Mouse (Mus musculus): ENCODE data around the gene Gnaq. TPM values are rescaled to one million over a fixed set of nuclear protein-coding genes. Genes with fewer than 3 reads are reported as not detected.

The Gnaq gene
- polyA plus RNA-seq, 1 experiment from 2014 or later: 23.8 TPM

DNA sequence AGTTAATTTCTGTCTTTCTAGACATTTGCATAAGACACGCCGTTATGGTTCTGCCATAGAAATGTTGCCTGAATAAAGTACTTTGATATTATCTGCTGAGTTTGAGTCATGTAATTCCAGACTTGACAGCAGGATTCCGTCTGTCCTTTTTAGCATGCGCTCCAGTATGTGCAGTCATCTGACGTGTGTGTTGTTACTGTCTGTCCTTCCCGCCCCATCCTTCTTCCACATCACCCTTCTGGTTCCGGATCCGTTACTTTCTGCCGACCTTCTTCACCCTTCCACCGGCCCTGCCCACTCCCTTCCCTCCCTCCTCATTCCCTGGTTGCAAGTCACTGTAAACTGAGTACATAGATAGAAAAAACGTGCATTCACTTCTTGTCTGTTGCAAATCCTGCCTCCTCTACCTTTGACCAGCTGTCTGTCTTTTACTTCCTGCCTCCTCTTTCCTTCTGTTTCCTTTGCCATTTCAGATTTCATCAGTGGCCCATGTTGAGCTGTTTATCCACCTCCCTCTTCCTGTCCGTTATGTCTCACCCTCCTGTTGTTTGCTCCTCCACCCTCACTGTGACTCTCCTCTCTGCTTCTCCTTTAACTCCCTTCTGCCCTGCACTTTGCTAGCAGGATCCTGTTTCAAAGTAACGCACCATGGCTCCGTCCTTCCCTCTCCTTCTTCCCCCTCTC, 185.6 kb downstream of the Gnaq start:
- Histone ChIP-seq H3K4me3 (replicated peaks) (no peak overlapping the region), H3K4me1 (replicated peaks) (0 out of 2 replicates have a peak, but pooled peaks cover 4% of the 10 kb centered on the region), H3K9me3 (no peaks in the 10 kb centered on the region), H3K27ac (no peak overlapping the region), H3K4me2 (no peak overlapping the region), H3K9ac (replicated peaks) (no peak overlapping the region), H3K36me3 (peaks cover 11% of the 10 kb centered on the region), H3K27me3 (no peaks in the 10 kb centered on the region)
- ATAC-seq (ENCODE audit: insufficient number of reproducible peaks, insufficient read depth, low FRiP score, low TSS enrichment, low read depth): no peak
- WGBS: 71% methylated on average over 14 of the region's 14 CpGs

DNA sequence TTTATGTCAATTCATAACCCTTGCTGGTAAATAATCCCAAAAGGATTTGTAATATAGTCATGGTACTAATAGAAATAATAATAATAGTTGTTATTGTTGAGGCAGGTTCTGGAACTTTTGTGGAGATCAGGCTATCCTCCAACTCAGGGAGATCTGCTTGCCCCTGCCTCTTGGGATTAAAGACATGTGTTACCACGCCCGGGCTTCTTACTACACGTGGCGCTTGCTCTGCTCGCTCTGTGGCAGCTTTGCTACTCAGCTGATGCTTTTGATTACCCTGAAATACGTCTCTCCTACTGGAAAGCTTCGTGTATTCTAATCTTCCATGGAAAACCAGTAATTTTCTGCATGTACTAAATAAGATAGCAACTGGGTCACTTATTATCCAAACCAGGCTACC, 187.4 kb downstream of the Gnaq start:
- no peak overlapping the region for H3K4me3 ChIP-seq (replicated peaks)
- H3K4me2 ChIP-seq: no peak overlapping the region
- no peaks in the 10 kb centered on the region for H3K9me3 ChIP-seq
- no peak overlapping the region for H3K9ac ChIP-seq (replicated peaks)
- H3K4me1 ChIP-seq (replicated peaks): no peaks in the 10 kb centered on the region
- whole genome bisulfite sequencing: 77% methylated on average over 7 of the region's 7 CpGs
- H3K27ac ChIP-seq: no peak overlapping the region
- ATAC-seq (ENCODE audit: insufficient number of reproducible peaks, insufficient read depth, low FRiP score, low TSS enrichment, low read depth): no peak
- peaks cover 11% of the 10 kb centered on the region for H3K36me3 ChIP-seq
- no peaks in the 10 kb centered on the region for H3K27me3 ChIP-seq

DNA sequence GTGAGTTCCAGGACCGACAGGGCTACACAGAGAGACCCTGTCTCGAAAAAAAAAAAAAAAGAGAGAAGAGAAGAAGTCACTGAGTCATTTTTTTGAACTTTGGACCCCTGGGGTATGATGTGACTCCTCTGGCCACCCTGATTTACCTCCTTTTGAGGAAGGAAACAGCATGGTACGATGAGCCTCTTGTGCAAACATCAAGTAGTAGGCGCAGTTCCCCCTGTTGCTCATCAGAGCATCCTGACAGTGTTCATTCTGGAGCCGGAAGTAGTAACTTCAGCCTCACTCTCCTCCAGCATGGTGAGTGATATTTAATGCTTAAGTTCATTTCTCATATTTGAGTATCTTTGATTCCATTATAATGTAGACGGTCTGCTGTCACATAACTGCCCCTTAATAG, 190.4 kb downstream of the Gnaq start:
- Histone ChIP-seq H3K27ac (no peak overlapping the region), H3K27me3 (no peaks in the 10 kb centered on the region), H3K4me1 (replicated peaks) (peaks cover 21% of the 10 kb centered on the region), H3K4me2 (no peak overlapping the region), H3K36me3 (no peaks in the 10 kb centered on the region), H3K9me3 (no peaks in the 10 kb centered on the region), H3K9ac (replicated peaks) (no peak overlapping the region), H3K4me3 (replicated peaks) (no peak overlapping the region)
- ATAC-seq (ENCODE audit: insufficient number of reproducible peaks, insufficient read depth, low FRiP score, low TSS enrichment, low read depth): no peak
- 91% methylated on average over 6 of the region's 6 CpGs for WGBS

DNA sequence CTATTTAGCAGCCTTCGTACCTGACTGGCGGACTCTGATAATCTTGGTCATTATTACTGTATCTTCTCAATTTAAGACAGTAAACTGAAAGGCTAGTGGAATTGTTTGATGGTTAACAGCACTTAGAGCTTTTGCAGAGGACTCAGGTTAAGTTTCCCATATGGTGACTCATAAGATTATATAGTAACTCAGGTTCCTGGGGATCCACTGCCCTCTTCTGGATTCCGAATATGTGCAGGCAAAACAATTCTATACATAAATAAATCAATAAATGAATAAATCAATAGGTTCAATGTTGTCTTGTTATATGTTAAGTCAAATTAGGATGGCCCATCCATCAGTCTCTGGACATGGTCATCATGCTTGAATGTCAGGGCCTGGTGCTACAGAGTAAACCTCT, 191.6 kb downstream of the Gnaq start:
- Histone ChIP-seq H3K4me1 (replicated peaks) (peaks cover 29% of the 10 kb centered on the region), H3K9ac (replicated peaks) (no peak overlapping the region), H3K27ac (no peak overlapping the region), H3K9me3 (no peaks in the 10 kb centered on the region), H3K4me2 (no peak overlapping the region), H3K27me3 (no peaks in the 10 kb centered on the region), H3K36me3 (no peaks in the 10 kb centered on the region), H3K4me3 (replicated peaks) (no peak overlapping the region)
- 96% methylated on average over 3 of the region's 3 CpGs for WGBS
- ATAC-seq (ENCODE audit: insufficient number of reproducible peaks, insufficient read depth, low FRiP score, low TSS enrichment, low read depth): no peak

DNA sequence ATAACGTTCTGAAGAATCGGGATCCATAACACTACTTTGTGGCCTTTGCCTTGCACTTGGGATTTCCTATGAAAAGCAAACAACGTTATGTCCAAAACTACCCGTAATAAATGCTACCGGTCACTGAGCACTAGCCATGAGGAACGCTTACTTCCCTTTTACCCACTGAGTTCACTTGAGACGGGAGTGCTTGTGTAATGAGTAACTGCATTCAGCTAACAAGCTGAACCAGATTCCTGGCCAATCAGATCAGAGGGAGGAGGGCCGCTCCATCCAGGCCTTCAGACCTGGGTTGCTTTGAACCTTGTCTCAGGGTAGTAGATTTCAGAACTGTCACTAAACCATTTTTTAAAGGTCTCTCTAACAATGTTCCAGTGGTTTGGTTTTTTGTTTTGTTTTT, 193.3 kb downstream of the Gnaq start:
- H3K9me3 ChIP-seq: no peaks in the 10 kb centered on the region

DNA sequence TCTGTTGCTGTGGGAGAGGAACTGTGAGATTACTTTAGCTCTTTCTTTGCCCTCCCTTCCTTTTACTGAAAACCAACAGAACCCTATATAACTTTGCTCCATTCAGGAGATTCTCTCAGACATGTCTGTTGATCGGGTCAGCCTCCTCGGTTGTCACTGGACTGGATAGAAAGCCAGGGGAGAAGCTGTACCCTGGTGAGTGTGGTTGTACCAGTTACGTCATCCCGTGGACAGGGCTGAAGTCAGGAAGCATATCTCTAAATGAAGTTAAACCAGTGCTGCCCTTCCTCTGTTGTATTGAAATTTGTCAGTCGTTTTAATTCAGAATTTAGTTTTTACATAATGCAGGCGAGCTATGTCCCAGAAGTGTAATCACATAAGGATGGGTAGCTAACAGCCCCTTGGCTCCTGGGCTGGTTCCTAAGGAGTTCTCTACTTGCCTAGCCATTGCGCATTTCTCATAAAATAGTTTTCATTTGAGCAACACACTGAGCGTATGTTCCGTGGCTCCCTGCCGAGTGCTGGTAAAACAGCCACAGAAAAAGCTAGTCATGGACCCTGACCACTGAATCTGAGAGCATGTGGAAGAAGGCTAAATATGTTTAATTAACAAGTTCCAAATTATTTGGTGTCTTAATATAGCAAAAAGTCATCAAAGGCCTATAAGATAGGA, 194.9 kb downstream of the Gnaq start:
- Histone ChIP-seq H3K4me3 (replicated peaks) (no peak overlapping the region), H3K4me2 (no peak overlapping the region), H3K27ac (no peak overlapping the region), H3K4me1 (replicated peaks) (peaks cover 29% of the 10 kb centered on the region), H3K36me3 (no peaks in the 10 kb centered on the region), H3K9me3 (no peaks in the 10 kb centered on the region), H3K27me3 (no peaks in the 10 kb centered on the region), H3K9ac (replicated peaks) (no peak overlapping the region)
- 73% methylated on average over 10 of the region's 10 CpGs for WGBS
- ATAC-seq (ENCODE audit: insufficient number of reproducible peaks, insufficient read depth, low FRiP score, low TSS enrichment, low read depth): no peak

More for the DNA sequence above, 193.3 kb downstream of the Gnaq start:
- H3K4me2 ChIP-seq: no peak overlapping the region
- no peak overlapping the region for H3K4me3 ChIP-seq (replicated peaks)
- no peaks in the 10 kb centered on the region for H3K27me3 ChIP-seq
- no peak for ATAC-seq (ENCODE audit: insufficient number of reproducible peaks, insufficient read depth, low FRiP score, low TSS enrichment, low read depth)
- H3K36me3 ChIP-seq: no peaks in the 10 kb centered on the region
- H3K27ac ChIP-seq: no peak overlapping the region
- peaks cover 29% of the 10 kb centered on the region for H3K4me1 ChIP-seq (replicated peaks)
- H3K9ac ChIP-seq (replicated peaks): no peak overlapping the region
- WGBS: 50% methylated on average over 8 of the region's 8 CpGs

DNA sequence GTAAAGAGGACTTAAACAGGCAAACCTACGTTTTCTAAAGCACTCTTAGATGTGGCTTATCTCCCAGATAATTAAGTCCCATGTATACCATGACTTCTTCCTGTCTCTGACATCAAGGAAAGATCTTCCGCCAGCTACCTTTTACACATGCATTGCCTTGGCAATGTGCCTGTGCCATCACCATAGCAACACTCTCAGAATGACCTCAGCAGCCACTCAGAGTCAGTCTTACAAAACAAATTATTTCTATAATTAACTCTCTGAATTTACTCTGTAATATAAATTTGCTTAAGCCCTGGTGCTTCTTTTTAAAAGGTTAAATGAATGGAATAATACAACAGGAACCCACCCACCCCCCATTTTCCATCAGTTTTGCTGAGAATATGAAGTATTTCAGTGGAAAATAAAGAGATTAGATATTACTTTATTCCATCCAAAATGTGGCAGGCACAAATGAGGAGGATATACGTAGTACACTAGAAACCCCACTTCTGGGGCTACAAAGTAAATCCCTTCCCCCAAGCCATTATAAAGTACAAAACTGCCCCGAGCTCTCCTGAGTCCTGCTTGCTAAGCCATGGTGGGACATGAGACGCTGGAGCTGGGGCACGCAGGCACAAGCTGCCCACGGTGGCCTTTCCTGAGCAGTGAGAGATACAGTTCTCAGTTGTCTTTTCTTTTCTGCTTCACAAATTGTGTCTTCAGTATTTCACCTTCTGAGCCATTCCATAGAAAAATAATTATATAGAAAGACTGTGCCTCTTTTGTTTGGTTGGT, 195.6 kb downstream of the Gnaq start:
- Histone ChIP-seq H3K9me3 (no peaks in the 10 kb centered on the region), H3K9ac (replicated peaks) (no peak overlapping the region), H3K27me3 (no peaks in the 10 kb centered on the region), H3K4me2 (no peak overlapping the region), H3K27ac (no peak overlapping the region), H3K36me3 (no peaks in the 10 kb centered on the region; the same call in 1 of the 2 replicates), H3K4me3 (replicated peaks) (no peak overlapping the region), H3K4me1 (replicated peaks) (peaks cover 29% of the 10 kb centered on the region)
- ATAC-seq (ENCODE audit: insufficient number of reproducible peaks, insufficient read depth, low FRiP score, low TSS enrichment, low read depth): no peak
- 70% methylated on average over 7 of the region's 7 CpGs for WGBS

DNA sequence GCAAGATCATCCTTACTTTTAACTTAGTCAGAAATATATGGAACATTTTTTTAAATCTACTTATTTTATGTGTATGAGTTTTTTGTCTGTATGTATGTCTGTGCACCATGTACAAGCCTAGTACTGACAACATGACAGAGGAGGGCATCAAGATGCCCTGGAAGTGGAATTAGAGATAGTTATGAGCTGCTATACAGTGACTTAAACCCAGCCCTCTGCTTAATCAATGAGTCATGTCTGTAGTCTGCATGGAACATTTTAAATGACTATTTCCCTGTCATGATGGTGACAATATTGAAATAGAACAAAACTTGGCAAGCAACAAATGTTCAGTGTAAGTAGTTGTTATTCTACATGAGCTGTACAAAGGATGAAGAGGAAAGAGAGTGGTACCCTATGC, 196.4 kb downstream of the Gnaq start:
- no peak overlapping the region for H3K27ac ChIP-seq
- H3K9me3 ChIP-seq: no peaks in the 10 kb centered on the region

DNA sequence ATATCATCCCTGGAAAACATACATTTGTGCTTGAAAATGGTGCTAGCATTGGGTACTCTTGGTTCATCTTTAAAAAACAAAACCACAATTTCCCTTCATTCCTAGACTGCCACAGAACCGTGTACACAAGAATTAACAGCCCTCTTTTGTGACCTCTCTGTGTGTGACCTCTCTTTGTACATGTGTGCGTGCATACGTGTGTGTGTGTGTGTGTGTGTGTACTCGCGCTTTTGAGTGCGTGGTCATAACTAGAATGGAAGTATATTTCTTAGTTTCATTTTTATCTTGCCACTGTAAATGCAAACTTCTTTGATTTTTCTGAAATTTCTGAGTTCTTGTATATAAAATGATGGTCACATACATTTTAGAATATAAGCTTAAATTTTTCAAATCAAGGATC, 197.0 kb downstream of the Gnaq start:
- Histone ChIP-seq H3K9me3 (no peaks in the 10 kb centered on the region), H3K4me1 (replicated peaks) (peaks cover 29% of the 10 kb centered on the region), H3K27ac (no peak overlapping the region), H3K27me3 (no peaks in the 10 kb centered on the region), H3K4me3 (replicated peaks) (no peak overlapping the region), H3K9ac (replicated peaks) (no peak overlapping the region), H3K36me3 (peaks cover 11% of the 10 kb centered on the region; the same call in 1 of the 2 replicates), H3K4me2 (no peak overlapping the region)
- WGBS: 93% methylated on average over 6 of the region's 6 CpGs
- no peak for ATAC-seq (ENCODE audit: insufficient number of reproducible peaks, insufficient read depth, low FRiP score, low TSS enrichment, low read depth)

More for the DNA sequence above, 196.4 kb downstream of the Gnaq start:
- H3K4me1 ChIP-seq (replicated peaks): peaks cover 29% of the 10 kb centered on the region
- no peak overlapping the region for H3K4me2 ChIP-seq
- H3K9ac ChIP-seq (replicated peaks): no peak overlapping the region
- H3K36me3 ChIP-seq: peaks cover 8% of the 10 kb centered on the region; the same call in 1 of the 2 replicates
- H3K4me3 ChIP-seq (replicated peaks): no peak overlapping the region
- H3K27me3 ChIP-seq: no peaks in the 10 kb centered on the region
- no peak for ATAC-seq (ENCODE audit: insufficient number of reproducible peaks, insufficient read depth, low FRiP score, low TSS enrichment, low read depth)

DNA sequence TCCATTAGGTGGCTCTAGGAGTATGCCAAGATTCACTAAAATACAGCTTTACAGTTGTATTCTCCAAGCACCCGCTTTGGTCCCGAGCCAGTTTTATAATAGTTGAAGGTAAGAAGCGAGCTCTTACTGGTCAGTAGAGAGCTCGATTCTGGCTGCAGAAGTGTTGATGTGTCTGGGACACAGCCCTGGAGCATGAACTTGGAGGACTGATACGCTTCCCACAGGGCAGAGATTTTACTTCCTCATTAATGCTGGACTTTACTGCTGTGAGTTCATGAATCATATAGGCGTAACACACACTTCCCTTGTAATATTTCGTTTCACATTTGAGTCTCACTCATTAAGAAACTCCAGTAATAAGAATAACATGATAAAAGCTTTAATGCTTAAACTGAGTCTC, 197.5 kb downstream of the Gnaq start:
- WGBS: 73% methylated on average over 7 of the region's 7 CpGs
- ATAC-seq (ENCODE audit: insufficient number of reproducible peaks, insufficient read depth, low FRiP score, low TSS enrichment, low read depth): no peak
- no peak overlapping the region for H3K27ac ChIP-seq
- H3K9me3 ChIP-seq: no peaks in the 10 kb centered on the region
- H3K9ac ChIP-seq (replicated peaks): no peak overlapping the region
- no peaks in the 10 kb centered on the region for H3K27me3 ChIP-seq
- H3K4me2 ChIP-seq: no peak overlapping the region
- H3K4me1 ChIP-seq (replicated peaks): peaks cover 29% of the 10 kb centered on the region
- no peak overlapping the region for H3K4me3 ChIP-seq (replicated peaks)
- peaks cover 13% of the 10 kb centered on the region for H3K36me3 ChIP-seq

DNA sequence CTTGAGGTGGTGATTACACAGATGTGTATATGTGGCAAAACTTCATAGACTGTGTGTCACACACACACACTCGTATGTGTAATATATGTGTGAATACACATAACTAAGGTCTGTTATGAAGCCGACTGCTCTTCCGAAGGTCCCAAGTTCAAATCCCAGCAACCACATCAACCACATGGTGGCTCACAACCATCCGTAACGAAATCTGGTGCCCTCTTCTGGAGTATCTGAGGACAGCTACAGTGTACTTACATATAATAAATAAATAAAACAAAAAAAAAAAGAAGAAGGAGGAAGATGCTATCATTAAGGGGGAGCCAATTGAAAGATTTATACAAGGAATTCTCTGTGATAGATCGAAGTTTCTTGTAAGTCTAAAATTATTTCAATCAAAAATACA, 198.4 kb downstream of the Gnaq start:
- Histone ChIP-seq H3K4me1 (replicated peaks) (peaks cover 23% of the 10 kb centered on the region), H3K36me3 (peaks cover 19% of the 10 kb centered on the region), H3K9me3 (no peaks in the 10 kb centered on the region), H3K27ac (no peak overlapping the region), H3K9ac (replicated peaks) (no peak overlapping the region), H3K27me3 (no peaks in the 10 kb centered on the region), H3K4me2 (no peak overlapping the region), H3K4me3 (replicated peaks) (no peak overlapping the region)
- ATAC-seq (ENCODE audit: insufficient number of reproducible peaks, insufficient read depth, low FRiP score, low TSS enrichment, low read depth): no peak
- WGBS: 93% methylated on average over 6 of the region's 6 CpGs

Measured in limb, embryonic 12.5 days (tissue).